Mouse (Mus musculus): ENCODE measurements around the gene Olfr1205.

Gene Olfr1205

GRCm38 (mm10) chr2:88829437-88829836 is at the start of gene Olfr1205:
Olfr1205 (plus strand) TSS chr2:88829737.
- no peak for DNase-seq (ENCODE audit: low read depth, low spot score)

- no peak for DNase-seq (ENCODE audit: low read depth, low spot score)
Observed at GRCm38 (mm10) chr2:88792736-88793135, 36.8 kb upstream of the Olfr1205 start, which contains the start of gene Olfr1201. Olfr1201 (plus strand) TSS chr2:88793036.

- DNase-seq (ENCODE audit: low read depth, low spot score): no peak
Observed at GRCm38 (mm10) chr2:88814196-88814595, 15.3 kb upstream of the Olfr1205 start, which contains the start of gene Olfr1202. Olfr1202 (plus strand) TSS chr2:88814496.

GRCm38 (mm10) chr2:88838477-88838876 is 8.9 kb downstream of the Olfr1205 start:
- DNase-seq (ENCODE audit: low read depth, low spot score): no peak

GRCm38 (mm10) chr2:88848992-88849391 is 19.5 kb downstream of the Olfr1205 start, which contains the start of gene Olfr1204:
Olfr1204 (plus strand) TSS chr2:88849292.
- no peak for DNase-seq (ENCODE audit: low read depth, low spot score)

GRCm38 (mm10) chr2:88862931-88863330 is 33.4 kb downstream of the Olfr1205 start, which contains the start of gene Olfr1206:
Olfr1206 (plus strand) TSS chr2:88863231.
- no peak for DNase-seq (ENCODE audit: low read depth, low spot score)

Data from embryo, embryonic 11.5 days (tissue).